Mouse (Mus musculus): ENCODE measurements around the gene Gm525. TPM values are rescaled to one million over a fixed set of nuclear protein-coding genes. Genes with fewer than 3 reads are reported as not detected.

Gene Gm525
- polyA plus RNA-seq (2017; shearing (Covaris generic)): not detected

GRCm38 (mm10) chr11:89073541-89073940, at the start of gene Gm525:
Gene Gm525, plus strand, starts transcription at chr11:89073841.

GRCm38 (mm10) chr11:89066750-89067149, 6.9 kb upstream of the Gm525 start, which contains the start of gene Dgke:
Gene Dgke, minus strand, starts transcription at chr11:89066850.

Other genes starting within 250 kb of the Gm525 start
- 1.2 TPM for gene Akap1, start 209.3 kb upstream of the Gm525 start, polyA plus RNA-seq (2017; shearing (Covaris generic))
- gene Scpep1, start 118.4 kb upstream of the Gm525 start, polyA plus RNA-seq (2017; shearing (Covaris generic)): 35.6 TPM
- gene Elobl, start 106.9 kb upstream of the Gm525 start, polyA plus RNA-seq (2017; shearing (Covaris generic)): not detected
- gene Coil, start 103.6 kb upstream of the Gm525 start, polyA plus RNA-seq (2017; shearing (Covaris generic)): 6.5 TPM
- 26.0 TPM for gene Trim25, start 74.5 kb upstream of the Gm525 start, polyA plus RNA-seq (2017; shearing (Covaris generic))
- 11.4 TPM for gene Dgke, start 7.0 kb upstream of the Gm525 start, polyA plus RNA-seq (2017; shearing (Covaris generic))
- gene Nog, start 228.5 kb downstream of the Gm525 start, polyA plus RNA-seq (2017; shearing (Covaris generic)): not detected